Mouse (Mus musculus): ENCODE results near the gene Itga8. TPM values are rescaled to one million over a fixed set of nuclear protein-coding genes. Genes with fewer than 3 reads are reported as not detected.

Itga8 gene
- polyA plus RNA-seq, 1 experiment, result 3.4 TPM

- DNase-seq (ENCODE audit: low read depth), result no peak
Observed at GRCm38 (mm10) chr2:12198214-12198613, 103.5 kb downstream of the Itga8 start.

DNA sequence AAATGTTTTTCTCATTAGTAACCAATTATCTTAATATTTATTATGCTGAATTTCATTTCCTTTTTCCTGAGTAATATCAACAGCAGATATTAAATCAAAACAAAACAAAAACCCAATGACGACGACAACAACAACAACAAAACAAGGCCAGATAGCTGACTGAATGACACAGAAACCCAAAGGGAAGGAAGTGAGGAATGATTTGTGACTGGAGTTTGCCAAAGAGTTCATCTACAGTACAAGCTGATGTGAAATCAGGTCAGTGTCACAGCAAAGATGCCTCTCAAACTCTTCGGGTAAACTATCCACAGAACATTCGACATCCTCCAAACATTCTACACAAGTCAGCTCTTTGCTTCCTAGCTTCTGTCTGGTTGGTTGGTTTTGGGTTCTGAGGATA is 104.0 kb downstream of the Itga8 start:
- no peak for DNase-seq (ENCODE audit: low read depth)

GRCm38 (mm10) chr2:12189026-12189425 is 112.7 kb downstream of the Itga8 start:
- DNase-seq (ENCODE audit: low read depth), result no peak

DNA sequence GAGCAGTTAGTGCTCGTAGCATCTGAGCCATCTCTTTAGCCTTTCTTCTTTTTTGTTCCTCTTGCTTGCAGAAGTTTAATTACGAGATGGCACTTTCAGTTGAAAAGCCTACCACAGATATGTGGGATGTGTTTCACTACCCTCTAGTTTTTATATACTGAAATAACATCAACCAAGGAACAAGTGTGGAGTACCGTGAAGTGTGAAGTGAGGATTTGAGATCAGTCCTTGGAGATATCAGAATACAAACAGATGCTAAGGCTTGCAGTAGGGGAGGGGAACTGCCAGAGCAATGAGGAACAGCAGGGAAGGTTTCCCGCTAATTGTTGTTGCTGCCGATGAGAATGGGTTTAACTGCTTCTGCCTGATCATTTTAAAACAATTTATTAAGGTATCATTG is 114.1 kb downstream of the Itga8 start:
- no peak for DNase-seq (ENCODE audit: low read depth)

GRCm38 (mm10) chr2:12182402-12182948 is 119.2 kb downstream of the Itga8 start:
- no peak for DNase-seq (ENCODE audit: low read depth)

DNA sequence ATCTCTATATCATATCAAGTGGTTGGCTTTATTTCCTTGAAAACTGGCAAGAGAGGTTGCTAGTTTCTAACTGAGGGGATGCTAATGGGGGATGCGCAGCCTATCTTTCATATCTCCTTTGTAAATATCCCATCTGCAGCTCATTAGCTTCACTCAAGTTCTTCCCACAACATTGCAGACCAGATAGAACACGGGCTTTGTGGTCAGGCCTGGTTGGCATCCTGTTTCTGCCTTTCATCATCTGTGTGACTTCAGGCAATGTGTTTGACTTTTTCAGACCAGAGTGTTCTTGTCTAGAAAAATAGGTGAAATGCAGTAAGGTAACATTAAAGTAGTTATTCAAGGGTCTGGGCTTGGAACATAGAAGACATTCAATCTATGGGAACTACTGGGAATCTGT is 121.1 kb downstream of the Itga8 start:
- no peak for DNase-seq (ENCODE audit: low read depth)

DNA sequence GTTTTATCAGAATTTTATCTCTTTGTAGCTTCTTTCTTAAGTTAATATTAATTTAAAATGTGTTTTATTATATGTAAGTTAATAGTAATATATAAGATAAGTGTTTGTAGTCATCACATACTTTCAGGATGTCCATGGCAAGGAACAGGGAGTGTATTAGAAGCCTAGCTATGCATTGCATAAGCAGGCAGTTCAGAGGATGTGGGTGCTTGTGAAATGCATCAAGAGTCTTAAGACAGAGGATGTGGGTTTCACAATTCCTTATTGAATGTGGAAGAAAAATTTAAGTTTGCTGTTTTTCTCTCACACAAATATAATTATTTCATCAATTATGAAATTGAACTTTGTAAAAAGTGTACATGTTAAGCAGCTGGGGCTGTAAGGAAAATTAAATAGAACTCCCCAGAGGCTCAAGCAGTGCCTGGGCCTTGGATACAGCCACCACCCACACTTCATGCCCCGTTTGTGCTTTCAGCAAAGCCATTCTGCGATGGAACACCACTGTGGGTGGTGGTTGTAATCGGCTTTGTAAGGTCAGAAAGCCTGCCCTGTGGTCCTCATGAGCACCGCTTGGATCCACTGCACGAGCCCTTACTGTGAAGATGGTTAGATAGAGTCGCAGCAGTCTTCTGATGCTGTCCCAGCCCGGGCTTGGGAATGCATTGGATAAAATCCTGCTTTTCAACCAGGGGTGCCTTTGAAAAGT is 126.8 kb downstream of the Itga8 start:
- peak; percentile 26 for DNase-seq (ENCODE audit: low read depth)

DNA sequence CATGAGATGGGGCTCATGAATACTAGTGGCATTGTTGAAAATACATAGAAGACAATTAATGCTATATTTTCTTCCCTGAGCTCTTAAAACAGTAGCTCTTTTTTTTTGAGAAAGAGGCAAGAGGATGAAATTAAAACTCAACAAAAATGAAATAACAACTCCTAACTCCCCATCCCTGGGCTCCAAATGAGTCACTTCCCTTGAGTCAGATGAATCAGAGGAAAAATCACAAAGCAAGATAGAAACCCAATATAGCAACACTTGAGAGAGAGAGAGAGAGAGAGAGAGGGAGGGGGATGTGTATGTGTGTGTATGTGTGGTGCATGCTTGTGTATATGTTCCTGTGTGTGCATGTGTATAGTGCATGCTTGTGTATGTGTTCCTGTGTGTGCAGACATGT is 131.5 kb downstream of the Itga8 start:
- DNase-seq (ENCODE audit: low read depth), result no peak

- DNase-seq (ENCODE audit: low read depth), result no peak
Observed at GRCm38 (mm10) chr2:12160486-12160885, 141.2 kb downstream of the Itga8 start.

GRCm38 (mm10) chr2:12157001-12157400 is 144.7 kb downstream of the Itga8 start:
- no peak for DNase-seq (ENCODE audit: low read depth)

DNA sequence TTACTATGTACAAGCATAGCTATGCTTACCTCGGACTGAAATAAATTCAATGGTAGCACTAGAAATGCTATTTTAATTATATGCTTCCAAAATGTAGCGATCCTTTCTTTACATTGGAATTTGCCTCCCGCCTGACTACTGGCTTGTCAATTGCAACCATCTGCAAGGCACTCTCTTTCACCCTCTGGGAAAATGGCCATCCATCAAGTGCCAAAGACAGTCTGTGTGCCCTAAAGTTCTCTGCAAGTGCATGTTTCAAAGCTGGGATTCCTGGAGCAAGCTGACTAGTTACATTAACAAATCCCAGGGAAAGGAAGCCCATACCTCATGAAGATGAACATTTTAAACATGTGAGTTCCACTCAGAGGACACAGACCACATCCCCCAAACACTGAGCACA is 145.3 kb downstream of the Itga8 start:
- DNase-seq (ENCODE audit: low read depth), result no peak

DNA sequence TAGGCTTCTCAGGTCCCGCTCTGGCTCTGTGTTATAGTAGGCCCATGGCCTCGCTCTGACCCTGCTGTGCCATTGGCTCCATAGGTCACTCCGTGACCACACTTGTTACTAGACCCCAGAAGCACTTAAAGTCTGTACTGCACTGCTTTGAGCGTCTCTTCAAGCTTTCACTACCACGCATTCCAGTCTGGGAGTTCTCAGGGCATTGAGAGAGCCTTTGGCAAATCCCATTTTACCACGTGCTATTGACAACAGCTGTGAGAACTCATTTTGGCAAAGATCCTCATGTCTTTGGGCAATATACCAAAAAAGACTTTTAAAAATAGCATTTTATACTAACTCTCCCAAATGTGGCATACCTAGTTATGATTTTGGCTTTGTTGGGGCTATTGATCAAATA is 147.0 kb downstream of the Itga8 start:
- DNase-seq (ENCODE audit: low read depth), result no peak

- no peak for DNase-seq (ENCODE audit: low read depth)
Observed at GRCm38 (mm10) chr2:12153551-12153950, 148.2 kb downstream of the Itga8 start.

DNA sequence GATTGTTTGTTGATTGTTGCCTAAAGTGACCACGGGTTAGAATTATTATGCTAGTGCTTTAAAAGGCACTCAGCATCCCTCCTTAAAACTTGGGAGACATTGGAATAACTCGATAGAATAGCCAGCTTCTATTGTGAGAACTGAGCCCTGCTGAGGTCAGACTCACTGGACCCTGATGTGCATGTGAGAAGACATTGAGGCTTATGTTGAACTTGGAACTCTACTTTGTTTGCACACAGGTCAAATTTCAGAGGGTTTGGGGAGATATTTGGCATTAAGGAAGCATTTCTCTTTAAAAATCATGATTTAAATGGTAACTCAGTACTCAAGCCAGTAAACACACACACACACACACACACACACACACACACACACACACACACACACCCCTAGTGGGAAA is 153.8 kb downstream of the Itga8 start:
- no peak for DNase-seq (ENCODE audit: low read depth)

DNA sequence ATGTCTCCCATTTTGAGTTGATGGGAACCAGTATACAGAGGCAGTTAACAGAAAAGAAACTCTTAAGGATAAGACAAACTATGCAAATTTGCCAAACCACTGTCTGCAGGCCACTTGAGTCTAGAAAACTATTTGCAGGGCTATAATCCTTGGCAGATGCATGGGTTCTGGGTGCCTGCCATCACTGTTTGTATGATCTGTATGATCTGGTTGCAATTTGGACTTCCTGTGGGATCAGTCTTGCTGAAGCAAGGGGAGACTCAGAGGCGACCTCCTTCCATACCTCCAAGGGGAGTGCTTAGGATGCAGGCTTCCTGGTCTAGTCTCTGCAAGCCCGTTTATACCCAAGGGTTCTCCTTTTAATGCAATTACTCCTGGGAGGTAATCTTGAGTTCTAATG is 155.1 kb downstream of the Itga8 start:
- DNase-seq (ENCODE audit: low read depth), result no peak

- no peak for DNase-seq (ENCODE audit: low read depth)
Observed at GRCm38 (mm10) chr2:12138765-12139368, 162.9 kb downstream of the Itga8 start.

- DNase-seq (ENCODE audit: low read depth), result no peak
Observed at GRCm38 (mm10) chr2:12126580-12126979, 175.1 kb downstream of the Itga8 start.

- no peak for DNase-seq (ENCODE audit: low read depth)
Observed at GRCm38 (mm10) chr2:12115479-12115878, 186.2 kb downstream of the Itga8 start.

DNA sequence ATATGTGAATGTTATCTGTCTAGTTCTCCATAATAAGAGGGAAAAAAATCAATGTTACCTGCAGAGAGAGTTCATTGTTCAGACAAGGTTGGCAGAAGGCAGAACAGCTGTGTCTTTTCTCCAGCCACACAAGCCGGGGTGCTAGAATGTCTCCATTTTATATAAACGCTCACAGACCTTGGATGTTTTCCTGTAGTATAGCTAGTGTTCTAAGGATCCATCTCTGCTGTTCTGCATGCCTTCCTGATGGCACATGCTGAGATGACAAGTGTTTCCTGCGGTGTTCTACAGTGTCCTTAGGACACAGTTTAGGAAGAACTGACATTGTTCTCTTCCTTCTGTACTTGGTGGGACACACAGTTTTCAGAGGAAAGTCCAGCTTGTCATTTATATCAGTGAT is 192.4 kb downstream of the Itga8 start:
- no peak for DNase-seq (ENCODE audit: low read depth)

DNA sequence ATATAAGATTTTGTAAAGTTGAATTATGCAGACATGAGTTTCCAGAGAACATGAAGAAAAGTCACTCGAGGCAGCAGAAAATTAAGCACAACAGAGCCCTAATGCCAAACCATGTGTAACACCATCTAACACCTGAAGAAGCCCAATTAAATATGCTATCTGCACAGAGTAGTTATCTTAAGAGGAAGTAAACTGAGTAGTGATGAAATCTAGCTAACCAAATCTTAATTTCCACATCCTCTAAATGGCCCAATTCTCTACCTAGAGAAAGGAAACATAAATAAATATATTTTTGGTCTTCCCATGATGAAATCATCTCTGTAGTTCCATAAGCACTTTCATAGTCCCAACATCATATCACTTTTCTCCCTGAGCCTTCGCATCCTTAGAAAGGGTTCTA is 193.4 kb downstream of the Itga8 start:
- no peak for DNase-seq (ENCODE audit: low read depth)

DNA sequence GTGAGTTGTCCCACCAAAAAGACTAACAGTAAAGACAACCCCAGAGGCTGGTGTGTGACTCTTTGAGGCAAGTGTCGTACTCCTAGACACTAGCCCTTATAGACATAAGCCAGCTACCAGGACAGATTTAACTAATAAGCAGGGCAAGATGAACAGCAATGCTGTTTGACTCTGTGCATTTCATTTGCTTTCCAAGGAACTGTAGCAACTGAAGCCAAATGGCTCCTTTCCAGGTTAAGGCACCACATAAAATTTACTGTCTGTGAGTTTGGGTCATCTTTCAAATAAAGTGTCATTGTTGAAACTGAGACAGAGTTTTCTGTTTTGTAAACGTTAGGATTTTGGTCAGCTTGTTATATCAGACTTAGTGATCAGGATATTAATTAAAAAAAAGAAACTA is 194.5 kb downstream of the Itga8 start:
- no peak for DNase-seq (ENCODE audit: low read depth)

DNA sequence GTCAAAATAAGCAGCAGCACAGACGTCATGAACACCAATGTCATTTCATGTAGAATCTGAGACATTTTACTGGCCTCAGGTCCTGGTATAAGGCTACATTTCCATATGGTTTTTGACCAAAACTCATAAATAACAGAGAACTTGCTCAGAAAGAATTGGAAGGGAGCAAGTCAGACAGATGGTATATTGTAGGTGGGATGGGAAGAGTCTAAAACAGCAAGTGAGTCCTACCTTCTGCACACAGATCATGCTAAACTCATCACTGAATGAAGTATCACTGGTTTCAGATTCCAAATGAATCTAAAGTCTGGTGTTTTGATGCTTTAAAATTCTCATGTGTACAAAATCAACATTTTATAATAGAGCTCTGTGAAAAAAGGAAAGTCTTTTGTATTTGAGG is 198.5 kb downstream of the Itga8 start:
- DNase-seq (ENCODE audit: low read depth), result no peak

GRCm38 (mm10) chr2:12092203-12092984 is 209.3 kb downstream of the Itga8 start:
- DNase-seq (ENCODE audit: low read depth), result no peak
